Mouse (Mus musculus) heart, adult 2 months (tissue): ENCODE data around the gene Atp6v1g1.

Source experiments
- EP300 ChIP-seq: fragments of 200-500 bp; IDR thresholded peaks from 2 replicates; pipeline ENCODE4 v1.6.1; 2011; ENCODE audit warnings: low read depth, low read length, control low read depth; ENCODE audit not compliant: insufficient read depth
- POLR2A ChIP-seq: fragments of 200-500 bp; IDR thresholded peaks from 2 replicates; pipeline ENCODE4 v1.6.1; 2011; ENCODE audit warnings: mild to moderate bottlenecking, low read depth, low read length, control low read depth; ENCODE audit not compliant: insufficient read depth

DNA sequence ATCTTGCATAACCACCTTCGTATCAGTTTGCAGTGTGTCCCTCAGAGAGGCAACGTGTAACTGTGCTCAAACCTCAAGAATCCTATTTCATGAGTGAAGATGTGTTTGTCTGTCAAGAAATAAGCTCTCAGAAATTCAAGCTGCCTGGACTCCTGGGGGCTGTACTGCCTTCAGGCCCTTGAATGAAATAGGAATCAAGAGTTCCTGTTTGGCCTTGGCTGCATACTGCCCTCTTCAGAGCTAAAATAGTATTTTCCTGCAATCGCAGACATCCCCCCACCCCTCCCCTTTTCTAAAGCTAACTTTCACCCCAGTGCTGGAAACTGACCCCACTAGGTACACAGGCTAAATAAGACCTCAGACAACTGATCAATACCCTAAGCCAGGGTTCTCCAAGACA is 46.2 kb upstream of the Atp6v1g1 start:
- TF ChIP-seq POLR2A: no peak
- no peak for TF ChIP-seq EP300
